In genomic region chr5:15702891-15703290, GRCm38 (mm10) we compare ENCODE assay signal across 19 mouse cellular contexts. TPM values are rescaled to one million over a fixed set of nuclear protein-coding genes. Genes with fewer than 3 reads are reported as not detected.
DNase-seq lines count a peak whose midpoint lies in the region; ATAC-seq and TF ChIP-seq lines count a peak whose summit lies in the region.
"Not testable (repeated sequence)": the region's sequence is repeated elsewhere in the genome, so short reads cannot be mapped to it uniquely, and the experiment has no call there.
"Had no signal": no experiment of that assay in that cellular context is flagged by ENCODE, and none has a peak within 500 bp of the region (broad histone marks: within the 10 kb centered on the region; RNA-seq: fewer than 3 reads in every experiment).

No protein-coding gene starts in this region.

- TF ChIP-seq CTCF in MEL (IDR thresholded peaks at IDR 0.05 in 2 of 3, conservative IDR thresholded peaks at IDR 0.05 in 1 of 3; ENCODE audit: control insufficient read depth in 1 of 3, insufficient read depth in 1 of 3, low read depth in 2 of 3, low read length in 3 of 3, poor library complexity in 1 of 3, severe bottlenecking in 1 of 3): peak in 2 of 3 experiments; percentile 19 to 35; a peak in 3 of 6 replicates
- TF ChIP-seq CTCF in brain, embryonic 14.5 days (IDR thresholded peaks at IDR 0.05; ENCODE audit: borderline replicate concordance, extremely low read depth, insufficient read depth, insufficient read length): not testable (repeated sequence)
- TF ChIP-seq CTCF in lung, embryonic 14.5 days (IDR thresholded peaks at IDR 0.05; ENCODE audit: low read depth): peak; percentile 25; the same call in 1 of the 2 replicates

- DNase-seq in MEL (ENCODE audit: low read depth, low spot score): peak; percentile 11
- DNase-seq in brain, embryonic 14.5 days (ENCODE audit: low read depth): peak; percentile 11
- DNase-seq in frontal cortex, postnatal 36 days (ENCODE audit: low spot score in 2 of 2): peak; percentile 7 to 44
- peak; percentile 23 for DNase-seq in kidney, adult 18-20 months
- peak; percentile 28 for DNase-seq in layer of hippocampus, adult 11-12 months (ENCODE audit: low spot score)
- peak; percentile 33 for DNase-seq in lung, embryonic 14.5 days
- DNase-seq in retina, embryonic 14.5 days (ENCODE audit: low spot score): peak; percentile 38

- TF ChIP-seq EP300 in MEL (IDR thresholded peaks at IDR 0.05; ENCODE audit: low read depth in 1 of 2, low read length in 2 of 2): not testable (repeated sequence)

- H3K79me2 ChIP-seq in MEL (ENCODE audit: control insufficient read depth, insufficient read depth, low read length, poor library complexity): not testable (repeated sequence)

- H3K9ac ChIP-seq in MEL (ENCODE audit: control insufficient read depth, low read depth, low read length, poor library complexity, severe bottlenecking); lung, embryonic 14.5 days: not testable (repeated sequence)

- ATAC-seq in lung, embryonic 14.5 days (ENCODE audit: insufficient read depth): not testable (repeated sequence)

- not testable (repeated sequence) for H3K36me3 ChIP-seq in MEL (ENCODE audit: control insufficient read depth in 1 of 2, insufficient read depth in 2 of 2, low read length in 2 of 2); lung, embryonic 14.5 days (ENCODE audit: insufficient read depth)

- not testable (repeated sequence) for H3K4me3 ChIP-seq in MEL (ENCODE audit: control insufficient read depth in 1 of 2, insufficient read depth in 1 of 2, low read depth in 2 of 2, low read length in 2 of 2); lung, embryonic 14.5 days (ENCODE audit: low read depth, low read length)

- H3K4me1 ChIP-seq in MEL (ENCODE audit: control insufficient read depth in 1 of 2, insufficient read depth in 2 of 2, low read length in 2 of 2); lung, embryonic 14.5 days (ENCODE audit: insufficient read depth): not testable (repeated sequence)

- H3K9me3 ChIP-seq in MEL (replicated peaks; ENCODE audit: insufficient read depth, low read length); lung, embryonic 14.5 days (ENCODE audit: low read depth, low read length): not testable (repeated sequence)

- not testable (repeated sequence) for TF ChIP-seq POLR2A in MEL (IDR thresholded peaks at IDR 0.05; ENCODE audit: control insufficient read depth in 1 of 2, insufficient read depth in 1 of 2, low read depth in 1 of 2, low read length in 2 of 2, poor library complexity in 1 of 2); brain, embryonic 14.5 days (IDR thresholded peaks at IDR 0.05; ENCODE audit: borderline replicate concordance, extremely low read depth, insufficient read depth, insufficient read length, poor library complexity, severe bottlenecking)

- not testable (repeated sequence) for H3K27me3 ChIP-seq in MEL (ENCODE audit: control insufficient read depth in 1 of 2, insufficient read depth in 2 of 2, low read length in 2 of 2); lung, embryonic 14.5 days (ENCODE audit: insufficient read depth, low read length)

- not testable (repeated sequence) for H3K4me2 ChIP-seq in lung, embryonic 14.5 days

- TF ChIP-seq RAD21 in MEL (IDR thresholded peaks at IDR 0.05; ENCODE audit: low read depth, low read length): peak; percentile 37

- 22% methylated on average over 5 of the region's 5 CpGs for WGBS in lung, embryonic 14.5 days

- not testable (repeated sequence) for H3K27ac ChIP-seq in MEL (ENCODE audit: control insufficient read depth, low read depth, low read length); lung, embryonic 14.5 days (ENCODE audit: low read depth)

TF ChIP-seq in MEL, 35 proteins besides CTCF, POLR2A, EP300 and RAD21:
- TF ChIP-seq ZC3H11A (IDR thresholded peaks at IDR 0.05; ENCODE audit: low read depth, low read length): 0 out of 2 replicates have a peak, but pooled peaks have one; percentile 20
- peak; percentile 22; the same call in 1 of the 2 replicates for TF ChIP-seq SMC3 (IDR thresholded peaks at IDR 0.05; ENCODE audit: low read depth, low read length)

RNA-seq across cellular contexts. Expression of gene Speer4c, which starts 11.2 kb away (rescaled TPM):
- total RNA-seq in MEL (2012; rRNA removed): not detected in 2 replicates
- not detected for polyA plus RNA-seq in MEL (2012; ENCODE audit: insufficient read depth in 1 of 2, insufficient read length in 2 of 2, low read depth in 1 of 2, low replicate concordance in 2 of 2, missing spikeins in 1 of 2)
- polyA plus RNA-seq in brain, embryonic 14.5 days (2012; rRNA removed): not detected in 2 replicates
- not detected in 2 replicates for polyA plus RNA-seq in lung, embryonic 14.5 days (2014; fragmentation: Nextera tagmentation; extraction: Ambion mirVana)
- total RNA-seq: gastrocnemius, adult 8-10 months; heart, adult 18-20 months; layer of hippocampus, postnatal 14 days had no signal
- polyA plus RNA-seq: cerebellum, adult 2 months; forebrain, embryonic 15.5 days; heart, embryonic 16.5 days; hindbrain, embryonic 15.5 days; kidney, embryonic 14.5 days; limb, embryonic 11.5 days; liver, embryonic 13.5 days; midbrain, embryonic 10.5 days; myocyte had no signal

RNA-seq across cellular contexts. Expression of gene 4930572O03Rik, which starts 46.0 kb away (rescaled TPM):
- not detected in 2 replicates for total RNA-seq in MEL (2012; rRNA removed)
- polyA plus RNA-seq in MEL (2012; ENCODE audit: insufficient read depth in 1 of 2, insufficient read length in 2 of 2, low read depth in 1 of 2, low replicate concordance in 2 of 2, missing spikeins in 1 of 2): not detected
- not detected in 2 replicates for polyA plus RNA-seq in brain, embryonic 14.5 days (2012; rRNA removed)
- polyA plus RNA-seq in lung, embryonic 14.5 days (2014; fragmentation: Nextera tagmentation; extraction: Ambion mirVana): not detected in 2 replicates
- total RNA-seq: gastrocnemius, adult 8-10 months; heart, adult 18-20 months; layer of hippocampus, postnatal 14 days had no signal
- polyA plus RNA-seq: cerebellum, adult 2 months; forebrain, embryonic 15.5 days; heart, embryonic 16.5 days; hindbrain, embryonic 15.5 days; kidney, embryonic 14.5 days; limb, embryonic 11.5 days; liver, embryonic 13.5 days; midbrain, embryonic 10.5 days; myocyte had no signal
